Comparison of ENCODE assay signal across 16 mouse cellular contexts in genomic region chr7:36236673-36237072, GRCm38 (mm10).
DNase-seq lines count a peak whose midpoint lies in the region; ATAC-seq and TF ChIP-seq lines count a peak whose summit lies in the region.
"Had no signal": no experiment of that assay in that cellular context is flagged by ENCODE, and none has a peak within 500 bp of the region (broad histone marks: within the 10 kb centered on the region; RNA-seq: fewer than 3 reads in every experiment).

No protein-coding gene starts in this region.

- H3K27ac ChIP-seq in intestine, postnatal 0 days (ENCODE audit: low read depth, low read length): no peak overlapping the region
- H3K27ac ChIP-seq in intestine, embryonic 16.5 days (ENCODE audit: low read length): no peak overlapping the region
- H3K27ac ChIP-seq in neural tube, embryonic 15.5 days (replicated peaks): no peak overlapping the region
- H3K27ac ChIP-seq: embryonic facial prominence, embryonic 15.5 days; forebrain, embryonic 13.5 days; midbrain, embryonic 12.5 days had no signal

- H3K4me1 ChIP-seq in intestine, postnatal 0 days (replicated peaks; ENCODE audit: control insufficient read depth, insufficient read depth, low read length): no peaks in the 10 kb centered on the region
- H3K4me1 ChIP-seq in intestine, embryonic 16.5 days (ENCODE audit: control insufficient read depth, insufficient read depth, low read length): no peaks in the 10 kb centered on the region
- H3K4me1 ChIP-seq in neural tube, embryonic 15.5 days: no peaks in the 10 kb centered on the region
- H3K4me1 ChIP-seq: embryonic facial prominence, embryonic 15.5 days; forebrain, embryonic 13.5 days; heart, embryonic 12.5 days; midbrain, embryonic 12.5 days had no signal

- H3K9me3 ChIP-seq in intestine, postnatal 0 days (ENCODE audit: control insufficient read depth): no peaks in the 10 kb centered on the region
- H3K9me3 ChIP-seq in intestine, embryonic 16.5 days (ENCODE audit: control insufficient read depth, low read length): no peaks in the 10 kb centered on the region; the same call in 1 of the 2 replicates
- no peaks in the 10 kb centered on the region for H3K9me3 ChIP-seq in neural tube, embryonic 15.5 days (replicated peaks)
- H3K9me3 ChIP-seq: embryonic facial prominence, embryonic 15.5 days had no signal

- H3K9ac ChIP-seq in intestine, postnatal 0 days (ENCODE audit: low read depth, low read length): no peak overlapping the region
- H3K9ac ChIP-seq in intestine, embryonic 16.5 days (ENCODE audit: low read depth, low read length): no peak overlapping the region
- H3K9ac ChIP-seq in neural tube, embryonic 15.5 days (replicated peaks): no peak overlapping the region
- H3K9ac ChIP-seq: embryonic facial prominence, embryonic 15.5 days; forebrain, embryonic 13.5 days; heart, embryonic 12.5 days; midbrain, embryonic 12.5 days had no signal

- no peak overlapping the region for H3K4me2 ChIP-seq in intestine, postnatal 0 days (replicated peaks; ENCODE audit: low read depth)
- no peak overlapping the region for H3K4me2 ChIP-seq in intestine, embryonic 16.5 days (ENCODE audit: low read depth, low read length)
- no peak overlapping the region for H3K4me2 ChIP-seq in neural tube, embryonic 15.5 days
- H3K4me2 ChIP-seq: embryonic facial prominence, embryonic 15.5 days; forebrain, embryonic 13.5 days; heart, embryonic 12.5 days; midbrain, embryonic 12.5 days had no signal

- no peak for ATAC-seq in intestine, postnatal 0 days
- no peak for ATAC-seq in intestine, embryonic 16.5 days
- no peak for ATAC-seq in neural tube, embryonic 15.5 days (ENCODE audit: low FRiP score)
- ATAC-seq: forebrain, embryonic 13.5 days had no signal

- H3K4me3 ChIP-seq in intestine, postnatal 0 days (ENCODE audit: low read depth, low read length): no peak overlapping the region
- H3K4me3 ChIP-seq in intestine, embryonic 16.5 days (ENCODE audit: low read length): no peak overlapping the region
- H3K4me3 ChIP-seq in neural tube, embryonic 15.5 days (replicated peaks): no peak overlapping the region
- H3K4me3 ChIP-seq: embryonic facial prominence, embryonic 15.5 days; forebrain, embryonic 13.5 days; heart, embryonic 12.5 days; midbrain, embryonic 12.5 days had no signal

- no peaks in the 10 kb centered on the region for H3K36me3 ChIP-seq in intestine, postnatal 0 days (ENCODE audit: control insufficient read depth, insufficient read depth)
- H3K36me3 ChIP-seq in intestine, embryonic 16.5 days (ENCODE audit: control insufficient read depth, insufficient read depth, low read length): no peaks in the 10 kb centered on the region
- H3K36me3 ChIP-seq in neural tube, embryonic 15.5 days: no peaks in the 10 kb centered on the region
- H3K36me3 ChIP-seq: embryonic facial prominence, embryonic 15.5 days; heart, embryonic 12.5 days; midbrain, embryonic 12.5 days had no signal

- 91% methylated on average over 2 of the region's 2 CpGs for WGBS in intestine, postnatal 0 days
- WGBS in intestine, embryonic 16.5 days: 94% methylated on average over 2 of the region's 2 CpGs
- 95% methylated on average over 2 of the region's 2 CpGs for WGBS in neural tube, embryonic 15.5 days

- H3K27me3 ChIP-seq in intestine, postnatal 0 days (replicated peaks; ENCODE audit: control insufficient read depth, insufficient read depth, low read length): no peaks in the 10 kb centered on the region
- no peaks in the 10 kb centered on the region for H3K27me3 ChIP-seq in intestine, embryonic 16.5 days (replicated peaks; ENCODE audit: control insufficient read depth, insufficient read depth, low read length)
- H3K27me3 ChIP-seq in neural tube, embryonic 15.5 days (replicated peaks): no peaks in the 10 kb centered on the region
- H3K27me3 ChIP-seq: embryonic facial prominence, embryonic 15.5 days; forebrain, embryonic 13.5 days; heart, embryonic 12.5 days; midbrain, embryonic 12.5 days had no signal

- TF ChIP-seq CTCF in intestine, postnatal 0 days (IDR thresholded peaks at IDR 0.05; ENCODE audit: low read depth): peak; percentile 51

- DNase-seq in neural tube, embryonic 10.5 days (ENCODE audit: extremely low spot score, low spot score): peak; percentile 12
- DNase-seq in R1 (ENCODE audit: low read depth, low spot score): peak; percentile 42
- DNase-seq in adrenal gland, postnatal 14 days: no peak
- DNase-seq in lung, postnatal 10 days: no peak
- DNase-seq: adrenal gland, postnatal 25 days; gastrocnemius, postnatal 10 days; heart, postnatal 4 days; layer of hippocampus, postnatal 36 days; thymus, postnatal 36 days had no signal

Comparison
In these comparisons a context has a peak if more than half of its experiments do, and no peak if none do; other contexts are left out.
1. DNase-seq: peak in neural tube, embryonic 10.5 days (single experiment) and R1 (single experiment); none in adrenal gland, postnatal 14 days (single experiment) and lung, postnatal 10 days (single experiment).